Mouse (Mus musculus) frontal cortex, postnatal 36 days (tissue): ENCODE results near the gene Cnmd.

Source experiments
- DNase-seq, 2 experiments: peaks; one replicate each; pipeline ENCODE4 v3.0.0; 2022; ENCODE audit warnings: low spot score in 2 of 2

Gene Cnmd

GRCm38 (mm10) chr14:79645378-79645777, 16.6 kb downstream of the Cnmd start:
- DNase-seq = no peak

- DNase-seq = no peak
Observed at GRCm38 (mm10) chr14:79642063-79642462, 19.9 kb downstream of the Cnmd start.

DNA sequence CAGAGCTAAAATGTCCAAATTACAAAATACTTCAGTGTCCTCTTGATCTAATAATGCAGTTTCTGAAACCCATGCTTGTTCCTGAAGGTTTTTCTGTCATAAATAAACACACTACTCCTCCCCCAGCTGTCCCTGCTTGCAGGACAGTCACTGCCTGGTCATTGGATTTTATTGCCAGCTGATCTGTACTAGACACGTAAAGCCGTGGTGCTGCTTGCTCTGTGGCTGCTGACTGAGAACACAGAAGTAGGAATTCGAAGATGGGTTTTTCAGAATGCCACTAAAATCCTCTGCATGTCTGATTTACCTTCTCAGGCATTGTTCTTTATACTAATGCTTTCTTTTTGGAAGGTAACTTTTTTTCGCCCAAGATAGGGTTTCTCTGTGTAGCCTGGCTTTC, 25.2 kb downstream of the Cnmd start:
- no peak for DNase-seq

GRCm38 (mm10) chr14:79633196-79633595, 28.8 kb downstream of the Cnmd start:
- DNase-seq = no peak

DNA sequence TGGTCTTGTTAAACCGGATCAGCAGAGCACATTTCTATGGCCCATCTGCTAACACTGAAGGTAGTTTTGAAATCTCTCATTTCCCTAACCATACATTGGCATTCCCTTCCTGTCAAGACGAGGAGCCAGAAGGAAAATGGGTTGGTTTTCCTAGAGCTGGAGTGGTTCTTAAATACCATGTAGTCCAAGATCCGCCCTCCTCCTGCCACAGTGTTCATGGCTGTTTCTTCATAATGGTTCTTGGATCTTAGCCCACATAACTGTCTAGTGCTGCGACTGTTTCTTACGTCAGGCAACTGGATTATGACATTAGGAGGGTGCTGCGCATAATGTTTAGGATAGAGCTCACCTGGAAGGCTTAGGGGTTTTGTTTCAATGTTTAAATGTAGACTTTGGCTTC, 29.6 kb downstream of the Cnmd start:
- DNase-seq = no peak

- no peak for DNase-seq
Observed at GRCm38 (mm10) chr14:79621143-79621542, 40.8 kb downstream of the Cnmd start.

DNA sequence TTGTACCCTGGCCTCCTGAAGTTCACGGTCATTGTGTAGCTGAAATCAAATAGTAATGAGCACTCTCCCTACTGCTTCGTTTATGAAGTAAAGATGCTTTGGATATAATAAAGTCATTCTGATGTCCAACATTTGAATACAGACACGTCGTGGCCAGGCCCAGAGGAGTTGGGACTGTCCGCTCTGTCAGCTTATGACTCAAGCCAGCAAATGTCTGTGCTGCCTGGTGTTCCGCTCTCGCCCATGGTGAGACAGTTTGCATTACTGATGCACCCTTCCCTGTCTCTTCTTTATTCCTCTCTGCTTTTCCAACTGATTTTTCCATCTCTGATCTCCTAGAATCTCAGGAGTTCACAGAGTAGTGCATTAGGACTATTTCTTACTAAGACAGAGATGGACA, 42.2 kb downstream of the Cnmd start:
- no peak for DNase-seq

DNA sequence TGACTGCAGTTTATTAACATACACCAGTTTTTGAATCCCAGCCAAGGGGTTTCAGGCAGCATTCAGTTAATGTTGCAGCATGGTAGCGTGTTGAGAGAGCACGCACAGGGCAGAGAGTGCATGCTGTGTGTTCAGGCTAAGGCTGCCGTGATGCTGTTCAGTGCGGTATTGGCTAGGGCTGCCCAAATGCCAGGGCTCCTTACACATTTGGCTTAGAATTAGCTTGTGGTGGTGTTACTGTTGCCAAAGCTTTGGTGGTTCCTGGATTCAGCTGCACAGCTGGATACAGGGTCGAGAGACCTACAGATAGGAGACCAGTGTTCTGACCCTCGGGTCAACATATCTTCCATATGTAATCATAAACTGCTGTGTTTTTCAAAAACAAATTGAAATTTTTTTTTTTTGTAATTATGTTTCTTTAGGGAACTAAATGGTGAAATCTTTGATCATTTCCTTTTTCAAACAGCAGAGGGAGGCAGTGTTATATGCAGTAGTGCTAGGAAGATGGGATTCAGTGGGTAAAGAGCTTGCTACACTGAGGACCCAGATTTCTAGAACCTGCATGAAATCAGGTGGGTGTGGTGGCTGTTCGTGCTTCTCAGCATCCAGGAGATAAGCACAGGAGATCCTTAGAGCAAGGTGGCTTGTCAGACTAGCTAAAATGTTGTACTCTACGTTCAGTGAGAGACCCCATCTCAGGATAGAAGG, 44.7 kb downstream of the Cnmd start:
- peak in 1 of 2 experiments; percentile 9 for DNase-seq

GRCm38 (mm10) chr14:79608286-79608685, 53.7 kb downstream of the Cnmd start:
- no peak for DNase-seq

DNA sequence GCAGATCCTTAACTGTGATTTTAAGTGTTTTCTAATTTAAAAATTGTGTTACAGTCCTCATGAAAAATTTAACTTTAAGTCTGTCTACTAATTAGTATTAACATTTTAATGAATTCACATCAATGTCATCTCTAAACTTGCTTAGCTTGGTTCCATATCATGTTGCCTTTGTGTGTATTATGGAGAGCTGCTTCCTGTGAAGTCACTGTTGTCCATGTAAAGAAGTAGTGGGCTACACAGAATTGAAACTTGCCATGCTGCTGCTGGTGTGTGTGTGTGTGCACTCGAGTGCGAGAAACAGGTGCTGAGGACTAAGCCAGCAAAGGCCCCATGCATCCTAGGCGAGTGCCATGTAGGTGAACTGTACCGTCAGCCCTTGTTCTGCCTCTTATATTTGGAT, 54.6 kb downstream of the Cnmd start:
- no peak for DNase-seq

DNA sequence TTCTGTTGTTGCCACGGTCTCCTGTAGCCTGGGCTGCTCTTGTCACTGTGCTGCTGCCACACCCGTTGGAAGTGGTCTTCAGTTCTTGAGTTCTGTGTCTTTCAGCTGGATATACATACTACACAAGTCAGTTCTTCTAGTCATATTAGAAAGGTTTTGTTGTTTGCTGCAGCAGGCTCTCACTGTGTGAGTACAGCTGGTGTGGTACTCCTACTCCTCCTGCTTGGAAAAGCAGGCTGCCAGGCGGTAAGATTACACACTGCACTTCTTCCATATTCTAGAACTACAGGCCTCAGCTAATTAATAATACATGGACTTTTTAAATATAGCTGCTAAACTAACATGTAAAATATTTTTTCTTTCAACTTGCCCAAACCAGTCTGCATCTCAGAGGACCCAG, 55.1 kb downstream of the Cnmd start:
- peak; percentile 16 to 50 for DNase-seq

DNA sequence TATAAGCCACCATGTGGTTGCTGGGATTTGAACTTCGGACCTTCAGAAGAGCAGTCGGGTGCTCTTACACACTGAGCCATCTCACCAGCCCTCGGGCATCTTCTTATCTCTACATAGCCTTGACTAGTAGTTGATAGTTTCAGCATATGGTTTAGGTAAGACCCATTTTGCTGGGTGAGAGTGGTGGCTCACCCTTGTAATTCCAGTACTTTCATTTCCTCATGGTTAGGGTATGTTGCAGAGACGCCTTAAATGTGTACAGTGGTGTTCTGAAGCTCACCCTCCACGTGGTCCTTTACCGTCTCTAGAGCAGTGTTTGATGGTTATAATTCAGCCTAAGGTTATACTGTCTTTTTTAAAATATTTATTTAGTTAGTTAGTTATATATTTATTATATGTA, 55.6 kb downstream of the Cnmd start:
- no peak for DNase-seq

DNA sequence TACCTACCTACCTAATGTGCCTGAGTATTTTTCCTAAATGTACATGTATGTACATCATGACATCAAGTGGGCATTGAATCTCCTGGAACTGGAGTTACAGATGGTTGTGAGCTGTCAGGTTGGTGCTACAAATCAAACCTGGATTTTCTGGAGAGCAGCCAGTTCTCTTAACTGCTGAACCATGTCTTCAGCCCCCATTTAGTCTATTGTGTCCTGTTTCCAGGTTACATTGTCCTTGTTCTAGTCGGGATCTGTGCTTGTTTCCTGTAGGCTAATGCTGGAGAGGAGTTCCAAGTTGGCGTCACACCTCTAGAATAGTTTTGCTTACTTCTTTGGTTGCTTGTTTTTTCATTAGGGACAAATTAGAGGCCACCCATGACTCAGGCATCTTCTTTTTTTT, 56.1 kb downstream of the Cnmd start:
- no peak for DNase-seq

- DNase-seq = no peak
Observed at GRCm38 (mm10) chr14:79596602-79597001, 65.4 kb downstream of the Cnmd start.

DNA sequence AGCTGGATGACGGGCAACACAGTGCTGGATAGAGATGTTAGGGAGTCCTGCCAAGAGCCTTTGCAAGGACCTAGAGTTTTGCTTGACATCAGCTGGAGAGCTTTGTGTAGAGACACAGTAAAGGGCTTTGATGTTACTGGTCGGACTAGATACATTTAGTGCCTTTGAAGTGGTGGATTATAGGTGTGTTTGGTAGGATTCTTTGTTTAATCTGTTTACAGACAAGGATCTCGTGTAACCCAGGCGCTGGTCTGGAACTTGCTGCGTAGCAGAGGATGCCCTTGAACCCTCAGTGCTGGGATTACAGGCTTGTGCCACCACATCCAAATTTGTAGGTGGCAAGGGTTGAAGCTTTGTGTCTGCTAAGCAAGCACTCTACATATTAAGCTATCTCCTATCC, 67.9 kb downstream of the Cnmd start:
- DNase-seq = no peak

DNA sequence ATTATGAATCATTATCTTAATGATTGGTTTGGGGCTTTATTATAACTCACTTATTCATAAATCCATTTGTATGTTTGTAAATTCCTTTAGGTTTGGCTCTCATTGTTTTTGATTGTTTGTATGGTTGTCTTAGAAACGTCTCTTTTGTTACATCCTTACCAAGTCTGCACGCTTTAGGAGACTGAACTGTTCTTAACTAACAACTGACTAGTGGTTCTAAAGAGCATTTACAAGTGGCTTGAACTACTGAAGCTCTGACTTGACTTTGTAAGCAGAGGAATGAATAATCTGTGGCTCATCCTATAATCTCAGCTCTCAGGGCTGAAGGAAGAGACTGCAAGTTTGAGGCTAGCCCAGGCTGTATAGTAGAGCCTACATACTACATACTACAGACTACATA, 70.4 kb downstream of the Cnmd start:
- no peak for DNase-seq

DNA sequence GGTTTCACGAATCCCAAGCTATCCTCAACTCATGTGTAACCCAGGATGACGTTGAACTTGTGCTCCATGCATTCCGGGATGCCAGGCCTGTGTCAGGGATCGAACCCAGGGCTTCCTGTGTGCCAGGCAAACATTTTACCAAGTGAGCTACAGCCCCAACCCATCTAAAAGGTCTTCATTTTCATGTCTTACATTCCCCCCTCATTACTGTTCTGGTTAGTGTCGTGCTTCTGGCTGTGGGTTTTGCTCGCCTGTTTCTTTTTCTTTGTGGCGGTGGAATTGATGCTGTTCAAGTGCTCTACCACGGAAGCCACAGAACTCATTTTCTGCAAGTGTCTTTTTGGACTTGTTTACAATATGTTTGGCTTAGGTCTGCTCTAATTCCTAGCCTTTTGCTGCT, 71.1 kb downstream of the Cnmd start:
- no peak for DNase-seq

DNA sequence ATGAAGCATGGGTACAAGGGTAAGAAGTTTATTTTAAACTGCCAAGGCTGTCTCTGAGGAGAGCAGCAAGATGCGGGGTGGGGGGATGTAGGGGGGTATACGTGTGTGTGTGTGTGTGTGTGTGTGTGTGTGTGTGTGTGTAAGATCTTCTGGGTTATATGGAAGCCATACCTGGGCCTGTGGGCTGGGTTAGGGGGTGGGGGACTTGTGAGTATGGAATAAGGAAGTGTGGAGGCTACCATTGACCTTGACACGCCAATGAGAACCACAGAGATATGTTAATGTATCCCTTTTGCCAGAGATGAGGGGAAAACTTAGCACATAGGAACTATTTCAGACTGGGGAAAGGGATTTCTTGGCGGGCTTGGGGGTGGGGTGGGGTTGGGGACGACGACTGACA, 72.6 kb downstream of the Cnmd start:
- no peak for DNase-seq

- DNase-seq = no peak
Observed at GRCm38 (mm10) chr14:79588534-79588951, 73.4 kb downstream of the Cnmd start.

GRCm38 (mm10) chr14:79587852-79588229, 74.1 kb downstream of the Cnmd start:
- no peak for DNase-seq
